In the genomic region with DNA sequence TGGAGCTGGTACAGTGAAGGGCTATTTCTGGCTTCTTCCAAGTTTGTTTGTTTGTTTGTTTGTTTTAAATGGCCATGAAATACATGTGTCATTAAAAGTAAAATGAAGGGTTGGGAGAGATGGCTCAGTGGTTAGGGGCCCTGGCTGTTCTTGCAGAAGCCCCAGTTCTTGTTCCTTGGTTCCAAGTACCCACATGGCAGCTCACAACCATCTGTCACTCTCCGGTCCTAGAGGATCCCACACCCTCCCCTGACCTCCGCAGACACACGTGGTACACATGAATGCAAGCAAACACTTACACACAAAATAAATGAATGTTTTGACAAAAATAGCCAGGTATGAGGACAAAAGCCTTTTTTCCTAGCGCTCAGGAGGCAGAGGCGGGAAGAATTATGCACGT, we compare ENCODE assay signal across 18 mouse cellular contexts. TPM values are rescaled to one million over a fixed set of nuclear protein-coding genes. Genes with fewer than 3 reads are reported as not detected.
DNase-seq lines count a peak whose midpoint lies in the region; ATAC-seq and TF ChIP-seq lines count a peak whose summit lies in the region.
"Had no signal": no experiment of that assay in that cellular context is flagged by ENCODE, and none has a peak within 500 bp of the region (broad histone marks: within the 10 kb centered on the region; RNA-seq: fewer than 3 reads in every experiment).

No protein-coding gene starts in this region.

- TF ChIP-seq POLR2A in brain, embryonic 14.5 days (IDR thresholded peaks at IDR 0.05; ENCODE audit: borderline replicate concordance, extremely low read depth, insufficient read depth, insufficient read length, poor library complexity, severe bottlenecking), result no peak

- no peaks in the 10 kb centered on the region for H3K27me3 ChIP-seq in forebrain, embryonic 15.5 days
- no peaks in the 10 kb centered on the region for H3K27me3 ChIP-seq in forebrain, embryonic 10.5 days (ENCODE audit: poor library complexity, severe bottlenecking)
- H3K27me3 ChIP-seq: embryonic facial prominence, embryonic 13.5 days had no signal

- H3K4me2 ChIP-seq in forebrain, embryonic 15.5 days (replicated peaks), result no peak overlapping the region
- H3K4me2 ChIP-seq: embryonic facial prominence, embryonic 13.5 days; heart, embryonic 11.5 days had no signal

- no peak for ATAC-seq in forebrain, embryonic 15.5 days (replicated peaks)
- ATAC-seq: liver, postnatal 0 days had no signal

- DNase-seq in forebrain, embryonic 10.5 days (ENCODE audit: extremely low spot score, low spot score), result no peak
- DNase-seq in layer of hippocampus, adult 2 months (ENCODE audit: low spot score in 2 of 2), result no peak
- no peak for DNase-seq in layer of hippocampus, postnatal 36 days
- peak; percentile 45 for DNase-seq in brain, embryonic 14.5 days (ENCODE audit: low read depth)
- peak; percentile 76 to 84 for DNase-seq in cerebellum, postnatal 10 days
- no peak for DNase-seq in gastrocnemius, postnatal 25 days
- DNase-seq in urinary bladder, postnatal 10 days (ENCODE audit: low spot score), result no peak
- DNase-seq: adrenal gland, postnatal 25 days; B cell, adult 2 months; heart, postnatal 10 days; kidney, adult 2 months; kidney, postnatal 10 days; liver, postnatal 0 days; lung, postnatal 14 days; thymus, postnatal 14 days had no signal

- H3K4me1 ChIP-seq in forebrain, embryonic 15.5 days, result peaks cover 65% of the 10 kb centered on the region
- peaks cover 61% of the 10 kb centered on the region for H3K4me1 ChIP-seq in forebrain, embryonic 10.5 days

- peak overlapping the region; percentile 49; the same call in 1 of the 2 replicates for H3K27ac ChIP-seq in forebrain, embryonic 15.5 days (replicated peaks)
- no peak overlapping the region for H3K27ac ChIP-seq in forebrain, embryonic 10.5 days
- H3K27ac ChIP-seq in layer of hippocampus, adult 2 months, result 0 out of 2 replicates have a peak overlapping the region, but pooled peaks have one; percentile 23
- H3K27ac ChIP-seq: embryonic facial prominence, embryonic 13.5 days had no signal

- no peaks in the 10 kb centered on the region for H3K9me3 ChIP-seq in forebrain, embryonic 15.5 days
- H3K9me3 ChIP-seq in forebrain, embryonic 10.5 days, result peaks cover 10% of the 10 kb centered on the region; the same call in 1 of the 2 replicates
- H3K9me3 ChIP-seq: embryonic facial prominence, embryonic 13.5 days had no signal

- 36% methylated on average over 6 of the region's 6 CpGs for WGBS in forebrain, embryonic 15.5 days
- 64% methylated on average over 6 of the region's 6 CpGs for WGBS in forebrain, embryonic 10.5 days

- no peak overlapping the region for H3K4me3 ChIP-seq in forebrain, embryonic 15.5 days
- no peak overlapping the region for H3K4me3 ChIP-seq in forebrain, embryonic 10.5 days
- no peak overlapping the region for H3K4me3 ChIP-seq in layer of hippocampus, adult 2 months
- H3K4me3 ChIP-seq: embryonic facial prominence, embryonic 13.5 days had no signal

- peaks cover 5% of the 10 kb centered on the region; the same call in 1 of the 2 replicates for H3K36me3 ChIP-seq in forebrain, embryonic 15.5 days
- peaks cover 62% of the 10 kb centered on the region for H3K36me3 ChIP-seq in forebrain, embryonic 10.5 days (replicated peaks)

- no peak overlapping the region for H3K9ac ChIP-seq in forebrain, embryonic 15.5 days (replicated peaks)
- H3K9ac ChIP-seq: embryonic facial prominence, embryonic 13.5 days; liver, postnatal 0 days had no signal

- TF ChIP-seq CTCF in layer of hippocampus, adult 2 months (conservative IDR thresholded peaks at IDR 0.05), result no peak
- TF ChIP-seq CTCF in brain, embryonic 14.5 days (IDR thresholded peaks at IDR 0.05; ENCODE audit: borderline replicate concordance, extremely low read depth, insufficient read depth, insufficient read length), result no peak

RNA-seq across cellular contexts. Expression of a gene that starts 21.5 kb away (rescaled TPM):
- polyA plus RNA-seq in forebrain, embryonic 15.5 days (2015; fragmentation: Nextera tagmentation; extraction: Ambion mirVana), result 24.5 and 26.9 TPM in 2 replicates
- polyA plus RNA-seq in forebrain, embryonic 10.5 days (2016; fragmentation: Nextera tagmentation; extraction: Ambion mirVana), result 22.1 and 23.0 TPM in 2 replicates
- 10 to 100 TPM; 43.9 to 52.8 TPM for total RNA-seq in layer of hippocampus, adult 2 months (2021)
- total RNA-seq in layer of hippocampus, postnatal 36 days (2021), result 10 to 100 TPM; 41.7 to 43.9 TPM
- 43.4 and 45.9 TPM in 2 replicates for polyA plus RNA-seq in brain, embryonic 14.5 days (2012; rRNA removed)
- total RNA-seq in gastrocnemius, postnatal 25 days (2021), result 10 to 100 TPM; 36.2 to 51.3 TPM

RNA-seq across cellular contexts. Expression of a gene that starts 56.1 kb away (rescaled TPM):
- polyA plus RNA-seq in forebrain, embryonic 15.5 days (2015; fragmentation: Nextera tagmentation; extraction: Ambion mirVana), result 36.1 and 51.2 TPM in 2 replicates
- 40.8 and 44.7 TPM in 2 replicates for polyA plus RNA-seq in forebrain, embryonic 10.5 days (2016; fragmentation: Nextera tagmentation; extraction: Ambion mirVana)
- total RNA-seq in layer of hippocampus, adult 2 months (2021), result 10 to 100 TPM; 93.0 to 93.5 TPM
- 10 to 100 TPM; 87.9 to 90.7 TPM for total RNA-seq in layer of hippocampus, postnatal 36 days (2021)
- 104 and 106 TPM in 2 replicates for polyA plus RNA-seq in brain, embryonic 14.5 days (2012; rRNA removed)
- 1 to 10 TPM; 8.4 to 9.8 TPM for total RNA-seq in gastrocnemius, postnatal 25 days (2021)

Comparison
In these comparisons a context has a peak if more than half of its experiments do, and no peak if none do; other contexts are left out.
1. DNase-seq: peak in brain, embryonic 14.5 days (single experiment) and cerebellum, postnatal 10 days (2 of 2); none in forebrain, embryonic 10.5 days (single experiment), layer of hippocampus, adult 2 months (0 of 2), layer of hippocampus, postnatal 36 days (0 of 2), gastrocnemius, postnatal 25 days (single experiment) and urinary bladder, postnatal 10 days (single experiment).
2. RNA of a gene that starts 56.1 kb away (total RNA-seq): 93.0 to 93.5 TPM in layer of hippocampus, adult 2 months and 87.9 to 90.7 TPM in layer of hippocampus, postnatal 36 days; 8.4 to 9.8 TPM in gastrocnemius, postnatal 25 days; every median in the first group is over 4 times any median in the second.